Comparison of ENCODE assay signal across 8 mouse cellular contexts in genomic region chr7:119076712-119077619, GRCm38 (mm10).
DNase-seq lines count a peak whose midpoint lies in the region; ATAC-seq lines count a peak whose summit lies in the region.

No protein-coding gene starts in this region.

- H3K27me3 ChIP-seq in forebrain, embryonic 15.5 days, result no peaks in the 10 kb centered on the region

- H3K9ac ChIP-seq in forebrain, embryonic 15.5 days (replicated peaks), result no peak overlapping the region

- WGBS in forebrain, embryonic 15.5 days, result 52% methylated on average over 12 of the region's 12 CpGs

- peaks cover 6% of the 10 kb centered on the region for H3K4me1 ChIP-seq in forebrain, embryonic 15.5 days

- no peaks in the 10 kb centered on the region for H3K36me3 ChIP-seq in forebrain, embryonic 15.5 days

- H3K27ac ChIP-seq in forebrain, embryonic 15.5 days (replicated peaks), result no peak overlapping the region

- peak; percentile 81 for ATAC-seq in forebrain, embryonic 15.5 days (replicated peaks)
- no peak for ATAC-seq in erythroblast, adult 5-6 weeks (replicated peaks; ENCODE audit: low FRiP score, poor library complexity, severe bottlenecking)

- H3K4me3 ChIP-seq in forebrain, embryonic 15.5 days, result no peak overlapping the region

- DNase-seq in right cerebral cortex, postnatal 10 days (ENCODE audit: low spot score in 2 of 2), result peak; percentile 40 to 44
- no peak for DNase-seq in right cerebral cortex, postnatal 25 days
- peak; percentile 61 to 67 for DNase-seq in kidney, postnatal 4 days
- peak; percentile 63 for DNase-seq in retina, embryonic 14.5 days (ENCODE audit: low spot score)
- no peak for DNase-seq in thymus, postnatal 4 days
- no peak for DNase-seq in cerebellum, adult 11 months

- H3K9me3 ChIP-seq in forebrain, embryonic 15.5 days, result no peaks in the 10 kb centered on the region

- no peak overlapping the region; the same call in 1 of the 2 replicates for H3K4me2 ChIP-seq in forebrain, embryonic 15.5 days (replicated peaks)

Comparison
In these comparisons a context has a peak if more than half of its experiments do, and no peak if none do; other contexts are left out.
1. DNase-seq: peak in right cerebral cortex, postnatal 10 days (2 of 2), kidney, postnatal 4 days (2 of 2) and retina, embryonic 14.5 days (single experiment); none in right cerebral cortex, postnatal 25 days (single experiment), thymus, postnatal 4 days (single experiment) and cerebellum, adult 11 months (single experiment).